Mouse (Mus musculus) intestine, postnatal 0 days (tissue): ENCODE measurements at regions not wholly inside any gene's neighbourhood (a gene's known extent, or its start where the extent isn't known, plus 50 kb on each side); places are given as distances from the start of the nearest gene placed in this dataset.

Experiments used
- ATAC-seq: fragments of 200-750 bp; cut with Nextera tagmentation; 2 replicates; pipeline ENCODE4 v1.8.0; 2017; ENCODE audit warnings: mild to moderate bottlenecking, moderate TSS enrichment, moderate library complexity
- H3K27ac ChIP-seq: fragments of 300-500 bp; sonication (generic); 2 replicates; pipeline ENCODE4 v1.5.1; 2014; ENCODE audit warnings: mild to moderate bottlenecking, low read depth, low read length, moderate library complexity
- H3K27me3 ChIP-seq: fragments of 300-500 bp; sonication (generic); replicated peaks from 2 replicates; pipeline ENCODE4 v1.6.1; 2014; ENCODE audit warnings: low read length, mixed read lengths; ENCODE audit not compliant: control insufficient read depth, insufficient read depth
- H3K36me3 ChIP-seq: fragments of 300-500 bp; sonication (generic); 2 replicates; pipeline ENCODE4 v1.6.1; 2014; ENCODE audit warnings: mild to moderate bottlenecking, moderate library complexity; ENCODE audit not compliant: control insufficient read depth, insufficient read depth
- H3K4me1 ChIP-seq: fragments of 300-500 bp; sonication (generic); replicated peaks from 2 replicates; pipeline ENCODE4 v1.6.1; 2014; ENCODE audit warnings: antibody characterized with exemption, low read length, mixed read lengths; ENCODE audit not compliant: control insufficient read depth, insufficient read depth
- H3K4me2 ChIP-seq: fragments of 300-500 bp; sonication (generic); replicated peaks from 2 replicates; pipeline ENCODE4 v1.6.1; 2014; ENCODE audit warnings: low read depth, mild to moderate bottlenecking, moderate library complexity
- H3K4me3 ChIP-seq: fragments of 300-500 bp; sonication (generic); 2 replicates; pipeline ENCODE4 v1.5.1; 2014; ENCODE audit warnings: low read depth, low read length
- H3K9ac ChIP-seq: fragments of 300-500 bp; sonication (generic); 2 replicates; pipeline ENCODE4 v1.6.1; 2014; ENCODE audit warnings: mild to moderate bottlenecking, low read depth, low read length
- H3K9me3 ChIP-seq: fragments of 300-500 bp; sonication (generic); 2 replicates; pipeline ENCODE4 v1.6.1; 2016; ENCODE audit warnings: mixed run types; ENCODE audit not compliant: control insufficient read depth
- CTCF ChIP-seq: sonication (generic); IDR thresholded peaks from 2 replicates; pipeline ENCODE4 v1.5.1; 2016; ENCODE audit warnings: low read depth, mild to moderate bottlenecking, control low read depth, antibody characterized with exemption, moderate library complexity
- WGBS: fragments of 180-500 bp; shearing (Covaris S2); extraction: QIAGEN DNeasy Blood & Tissue Kit; methylation state at CpG from one replicate; pipeline ENCODE4 v1.1.7; 2014; 5-methylcytosine and 5-hydroxymethylcytosine counted together

DNA sequence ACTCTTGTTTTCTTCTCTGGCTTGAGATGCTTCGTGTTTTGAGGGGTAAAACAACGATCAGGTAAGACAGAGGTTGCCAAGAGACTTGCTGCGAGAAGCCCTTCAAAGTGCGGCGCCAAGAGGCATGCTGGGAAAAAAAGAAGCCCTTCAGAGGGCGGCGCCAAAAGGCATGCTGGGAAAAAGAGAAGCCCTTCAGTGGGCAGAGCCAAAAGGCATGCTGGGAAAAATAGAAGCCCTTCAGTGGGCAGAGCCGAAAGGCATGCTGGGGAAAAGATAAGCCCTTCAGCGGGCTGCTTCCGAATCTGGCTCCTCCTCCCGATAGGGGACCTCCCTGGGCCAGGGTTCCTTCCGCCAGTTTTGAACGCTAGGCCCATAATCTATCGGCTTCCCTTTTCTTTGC, 169.5 kb downstream of the Bmp7 start:
- Histone ChIP-seq H3K4me1 (no peaks in the 10 kb centered on the region), H3K4me2 (no peak overlapping the region), H3K36me3 (no peaks in the 10 kb centered on the region), H3K9ac (no peak overlapping the region), H3K27ac (no peak overlapping the region), H3K27me3 (no peaks in the 10 kb centered on the region), H3K9me3 (no peaks in the 10 kb centered on the region), H3K4me3 (no peak overlapping the region)
- WGBS: 82% methylated on average over 14 of the region's 14 CpGs
- no peak for TF ChIP-seq CTCF
- no peak for ATAC-seq

DNA sequence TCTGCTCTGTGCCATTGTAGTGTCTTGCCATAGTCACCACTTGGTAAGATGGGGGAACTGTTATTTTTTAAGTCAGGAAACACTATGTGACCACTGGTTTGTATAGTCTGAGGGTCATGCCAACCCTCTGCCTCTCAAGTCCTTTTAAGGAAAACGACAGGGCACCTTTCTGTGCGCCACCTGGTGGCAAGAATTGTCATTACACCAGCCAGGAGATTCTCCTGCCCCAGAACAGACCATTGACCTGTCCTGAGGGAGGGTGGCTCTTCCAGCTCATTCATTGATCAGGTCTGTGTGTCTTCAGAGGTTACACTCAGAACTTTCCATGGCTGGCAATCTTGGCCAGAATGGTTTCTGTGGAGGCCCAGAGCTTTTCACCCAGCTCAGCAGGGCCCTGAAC, 166.9 kb downstream of the Bmp7 start:
- TF ChIP-seq CTCF: peak; percentile 86
- no peak overlapping the region for H3K4me3 ChIP-seq
- H3K27me3 ChIP-seq: no peaks in the 10 kb centered on the region
- H3K36me3 ChIP-seq: no peaks in the 10 kb centered on the region
- no peak for ATAC-seq
- no peaks in the 10 kb centered on the region for H3K9me3 ChIP-seq
- no peak overlapping the region for H3K9ac ChIP-seq
- no peak overlapping the region for H3K27ac ChIP-seq
- 3% methylated on average over 2 of the region's 2 CpGs for WGBS
- no peaks in the 10 kb centered on the region for H3K4me1 ChIP-seq
- H3K4me2 ChIP-seq: no peak overlapping the region

DNA sequence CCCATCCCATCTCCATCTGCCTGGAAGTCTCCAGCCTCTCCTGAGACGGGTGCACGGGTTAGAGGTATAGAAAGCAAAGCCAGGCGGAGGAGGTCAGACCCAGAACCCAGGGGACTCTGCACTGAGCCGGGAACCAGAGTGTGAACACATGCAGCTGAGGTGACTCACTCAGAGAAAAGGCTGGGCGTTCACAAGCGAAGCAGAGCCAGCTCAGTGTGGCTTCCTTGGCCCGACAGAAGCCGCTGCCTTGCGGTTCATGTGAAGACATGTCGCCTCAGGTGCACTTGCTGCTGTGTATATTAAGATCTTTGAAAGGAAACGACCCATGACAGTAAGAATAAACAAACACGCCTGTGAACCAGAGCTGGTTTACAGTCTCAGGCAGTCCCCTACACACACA, 163.6 kb downstream of the Bmp7 start:
- no peak for ATAC-seq
- Histone ChIP-seq H3K9me3 (no peaks in the 10 kb centered on the region), H3K9ac (no peak overlapping the region), H3K4me2 (no peak overlapping the region), H3K36me3 (no peaks in the 10 kb centered on the region), H3K27ac (no peak overlapping the region), H3K27me3 (no peaks in the 10 kb centered on the region), H3K4me1 (no peaks in the 10 kb centered on the region), H3K4me3 (no peak overlapping the region)
- TF ChIP-seq CTCF: no peak
- 55% methylated on average over 12 of the region's 12 CpGs for WGBS

DNA sequence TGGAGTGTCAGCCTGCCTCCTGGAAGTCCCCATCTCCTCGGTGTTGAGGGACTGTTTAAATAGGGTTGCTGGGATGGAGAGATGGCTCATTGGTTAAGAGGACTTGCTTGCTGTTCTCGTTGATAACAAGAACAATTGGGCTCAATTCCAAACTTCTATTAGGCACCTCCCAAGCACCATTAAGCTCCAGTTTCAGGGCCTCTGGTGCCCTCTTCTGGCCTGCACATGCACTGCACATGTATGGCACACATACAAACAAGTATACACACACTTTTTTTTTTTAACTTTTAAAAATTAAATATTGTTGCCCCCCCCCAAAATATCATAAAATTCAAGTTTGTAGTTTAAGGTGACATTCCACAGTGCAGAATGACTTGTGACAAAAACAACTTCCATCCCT, 162.3 kb downstream of the Bmp7 start:
- ATAC-seq: no peak
- no peaks in the 10 kb centered on the region for H3K36me3 ChIP-seq
- H3K9ac ChIP-seq: no peak overlapping the region
- no peaks in the 10 kb centered on the region for H3K9me3 ChIP-seq
- 52% methylated on average over 2 of the region's 2 CpGs for WGBS
- H3K27me3 ChIP-seq: no peaks in the 10 kb centered on the region
- no peak overlapping the region for H3K4me2 ChIP-seq
- H3K27ac ChIP-seq: no peak overlapping the region
- H3K4me1 ChIP-seq: no peaks in the 10 kb centered on the region
- no peak overlapping the region for H3K4me3 ChIP-seq
- TF ChIP-seq CTCF: peak; percentile 37; the same call in 1 of the 2 replicates

DNA sequence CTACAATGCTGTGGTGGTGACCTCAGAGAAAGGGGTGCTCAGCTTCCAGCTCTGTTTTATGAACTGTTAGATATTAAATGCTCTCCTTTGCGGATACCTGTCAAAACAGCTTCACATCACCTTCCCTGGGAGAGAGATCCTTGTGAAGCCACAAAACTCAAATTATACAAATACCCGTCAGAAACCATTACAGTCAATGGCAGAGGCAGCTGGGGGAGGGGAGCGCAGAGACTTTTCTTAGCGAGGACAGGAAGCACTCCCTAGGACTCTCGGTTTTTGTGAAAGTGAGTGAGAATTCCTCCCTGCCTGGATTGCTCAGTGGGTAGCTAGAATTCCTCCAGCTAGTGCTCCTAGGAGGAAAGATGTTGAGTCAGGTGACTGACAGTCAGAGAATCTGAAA, 161.0 kb downstream of the Bmp7 start:
- no peak overlapping the region for H3K27ac ChIP-seq
- no peaks in the 10 kb centered on the region for H3K27me3 ChIP-seq
- ATAC-seq: no peak
- H3K36me3 ChIP-seq: no peaks in the 10 kb centered on the region
- WGBS: 19% methylated on average over 5 of the region's 5 CpGs
- no peak for TF ChIP-seq CTCF
- H3K4me3 ChIP-seq: no peak overlapping the region
- no peak overlapping the region for H3K9ac ChIP-seq
- no peaks in the 10 kb centered on the region for H3K9me3 ChIP-seq
- H3K4me1 ChIP-seq: no peaks in the 10 kb centered on the region
- no peak overlapping the region for H3K4me2 ChIP-seq

DNA sequence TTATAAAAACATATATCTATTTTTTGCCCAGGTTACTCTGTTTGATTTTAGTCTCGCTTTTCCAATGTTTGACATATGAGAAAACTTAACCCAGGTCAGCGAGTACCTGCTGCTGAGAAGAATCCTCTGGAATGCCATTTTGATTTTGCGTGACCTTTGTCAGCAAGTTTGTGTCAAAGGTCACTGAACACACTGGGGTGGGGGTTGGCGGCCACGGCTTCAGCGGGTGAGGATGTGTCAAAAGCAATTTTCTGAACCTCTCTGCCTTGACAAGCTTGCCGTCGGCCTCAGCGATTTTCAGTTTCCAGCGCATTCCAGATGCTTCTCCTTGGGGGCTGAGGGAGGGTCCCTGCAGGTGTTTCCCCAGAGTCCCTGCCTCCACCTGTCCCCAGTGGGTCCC, 157.4 kb downstream of the Bmp7 start:
- WGBS: 76% methylated on average over 10 of the region's 10 CpGs
- Histone ChIP-seq H3K9ac (no peak overlapping the region), H3K27ac (no peak overlapping the region), H3K4me2 (no peak overlapping the region), H3K27me3 (no peaks in the 10 kb centered on the region; the same call in 1 of the 2 replicates), H3K9me3 (no peaks in the 10 kb centered on the region), H3K4me1 (no peaks in the 10 kb centered on the region), H3K36me3 (no peaks in the 10 kb centered on the region), H3K4me3 (no peak overlapping the region)
- ATAC-seq: no peak
- TF ChIP-seq CTCF: no peak

DNA sequence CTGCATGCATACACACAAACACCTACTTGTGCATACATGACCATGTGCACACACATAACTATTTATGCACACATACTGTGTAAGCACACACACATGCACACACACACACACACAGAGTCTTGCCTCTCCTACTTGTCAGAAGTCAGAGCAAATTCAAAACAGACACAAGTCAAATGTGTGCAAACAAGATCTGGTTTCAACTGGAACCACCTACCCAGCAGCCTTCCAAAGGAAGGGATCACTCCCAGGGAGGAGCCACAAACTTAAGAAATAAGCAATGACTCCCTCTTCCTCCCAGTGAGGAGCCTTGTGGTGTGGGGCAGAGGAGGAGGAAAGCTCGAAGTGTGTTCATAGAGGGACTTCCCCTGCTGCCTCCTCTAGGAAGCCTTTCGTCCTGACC, 153.8 kb downstream of the Bmp7 start:
- ATAC-seq: no peak
- TF ChIP-seq CTCF: no peak
- peaks cover 14% of the 10 kb centered on the region for H3K27me3 ChIP-seq
- no peaks in the 10 kb centered on the region for H3K9me3 ChIP-seq
- WGBS: 49% methylated on average over 2 of the region's 2 CpGs
- no peak overlapping the region for H3K27ac ChIP-seq
- H3K9ac ChIP-seq: no peak overlapping the region
- H3K4me3 ChIP-seq: no peak overlapping the region
- no peaks in the 10 kb centered on the region for H3K36me3 ChIP-seq
- H3K4me1 ChIP-seq: no peaks in the 10 kb centered on the region
- H3K4me2 ChIP-seq: no peak overlapping the region
